Mouse (Mus musculus) MEL (cell line): ENCODE measurements at regions not wholly inside any gene's neighbourhood (a gene's known extent, or its start where the extent isn't known, plus 50 kb on each side); places are given as distances from the start of the nearest gene placed in this dataset.

ENCODE experiments used
- MAX ChIP-seq: IDR thresholded peaks from 2 replicates; pipeline ENCODE4 v1.6.1; 2011; ENCODE audit warnings: low read length, improper control_type of control experiment
- POLR2A ChIP-seq, 2 experiments: IDR thresholded peaks; 2 replicates each; pipeline ENCODE4 v1.6.1; 2011 to 2012; ENCODE audit warnings: low read length in 2 of 2, mild to moderate bottlenecking in 2 of 2, control low read depth in 1 of 2, improper control_type of control experiment in 1 of 2, low read depth in 1 of 2, moderate library complexity in 1 of 2; ENCODE audit not compliant: control insufficient read depth in 1 of 2, insufficient read depth in 1 of 2, poor library complexity in 1 of 2
- SMC3 ChIP-seq: IDR thresholded peaks from 2 replicates; pipeline ENCODE4 v1.6.1; 2011; ENCODE audit warnings: low read depth, low read length, improper control_type of control experiment

DNA sequence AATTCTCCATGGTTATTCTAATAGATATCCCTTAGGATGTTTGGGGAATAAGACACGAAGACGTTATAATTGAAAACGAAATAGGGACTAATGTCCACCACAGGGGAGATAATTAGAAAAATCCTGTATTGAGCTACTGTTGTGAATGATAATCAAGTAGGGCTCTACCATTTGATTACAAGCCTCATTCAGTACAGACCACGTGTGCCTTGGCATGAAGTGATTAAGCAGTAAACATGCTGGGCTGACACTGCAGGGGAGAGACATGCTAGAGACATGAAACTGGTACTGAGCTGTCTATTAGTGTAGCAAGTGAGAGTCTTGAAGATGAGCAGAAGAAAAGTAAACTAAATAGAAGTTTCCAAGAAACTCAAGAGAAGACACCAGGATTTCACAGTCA is 797.8 kb downstream of the Efna5 start:
- no peak for TF ChIP-seq POLR2A (IDR thresholded peaks at IDR 0.05; ENCODE audit: control insufficient read depth in 1 of 2, insufficient read depth in 1 of 2, low read depth in 1 of 2, low read length in 2 of 2, poor library complexity in 1 of 2)
- no peak for TF ChIP-seq SMC3
- TF ChIP-seq MAX = no peak
